Mouse (Mus musculus): ENCODE measurements at regions not wholly inside any gene's neighbourhood (a gene's known extent, or its start where the extent isn't known, plus 50 kb on each side); places are given as distances from the start of the nearest gene placed in this dataset.

- no peak for DNase-seq (ENCODE audit: low read depth, low spot score)
Observed at GRCm38 (mm10) chr6:127298105-127298504, 146.1 kb upstream of the Ccnd2 start.

DNA sequence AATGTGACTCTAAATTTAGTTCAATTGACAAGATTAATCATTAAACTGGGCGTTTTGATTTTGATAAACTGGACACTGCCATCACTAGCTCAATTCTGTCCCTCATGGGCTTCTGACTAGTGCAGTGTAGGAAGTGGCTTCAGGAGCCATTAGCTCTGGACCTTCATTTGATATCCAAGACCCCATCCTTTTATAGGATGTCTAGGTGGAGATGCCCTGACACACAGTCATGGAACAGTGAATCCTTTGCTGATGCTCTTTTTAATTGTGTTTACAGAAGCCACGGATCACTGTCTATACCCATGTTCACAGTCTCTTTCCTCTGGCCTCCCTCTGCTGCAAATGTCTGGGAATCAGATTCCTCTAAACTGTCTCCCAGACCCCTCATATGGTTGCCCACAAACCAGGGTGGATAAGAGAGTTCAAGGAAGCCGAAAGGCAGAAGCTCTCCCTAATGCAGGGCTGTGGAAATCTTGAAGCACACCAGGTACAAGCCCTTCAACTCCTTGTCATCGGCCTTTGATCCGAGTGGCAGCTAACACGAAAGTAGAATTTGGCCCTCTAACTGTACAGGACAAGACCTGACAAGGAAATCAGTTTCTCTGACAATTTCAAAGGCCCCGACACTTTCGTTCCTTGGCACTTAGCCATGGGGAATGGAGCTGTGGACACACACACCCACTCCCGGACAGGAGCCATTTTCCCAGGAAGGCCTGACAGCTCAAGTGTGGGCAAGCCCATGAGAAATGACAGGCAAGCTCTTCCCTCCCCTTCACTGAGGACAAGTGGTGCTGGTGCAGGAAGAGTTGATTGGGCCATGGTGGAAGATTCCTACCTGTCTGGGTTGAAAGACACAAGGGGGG is 135.2 kb upstream of the Parp11 start:
- no peak for DNase-seq (ENCODE audit: low read depth, low spot score)

- peak; percentile 51 for DNase-seq (ENCODE audit: low read depth, low spot score)
Observed at GRCm38 (mm10) chr6:127317309-127317708, 129.3 kb upstream of the Parp11 start.

- DNase-seq (ENCODE audit: low read depth, low spot score) = no peak
Observed at GRCm38 (mm10) chr6:127318746-127319582, 127.7 kb upstream of the Parp11 start.

DNA sequence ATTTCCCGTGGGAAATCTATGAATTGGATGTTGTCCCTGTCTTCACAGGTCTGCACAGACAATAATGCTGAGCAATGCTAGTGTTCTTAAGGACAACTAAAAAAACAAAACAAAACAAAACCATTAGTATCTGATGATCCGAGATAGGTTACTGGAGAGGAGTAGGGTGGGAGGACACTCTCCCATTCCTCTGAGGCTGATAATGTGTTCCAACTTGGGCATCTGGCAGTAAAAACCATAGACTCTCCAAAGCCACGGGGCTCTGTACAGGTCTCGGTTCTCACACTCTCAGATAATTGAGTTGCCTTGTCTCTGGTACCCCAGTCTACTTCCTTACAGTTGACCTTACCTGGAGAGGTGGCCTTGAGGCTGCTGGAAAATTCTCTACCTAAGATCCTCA is 126.0 kb upstream of the Parp11 start:
- DNase-seq (ENCODE audit: low read depth, low spot score) = no peak

GRCm38 (mm10) chr6:127321031-127321430 is 125.6 kb upstream of the Parp11 start:
- DNase-seq (ENCODE audit: low read depth, low spot score) = no peak

- DNase-seq (ENCODE audit: low read depth, low spot score) = no peak
Observed at GRCm38 (mm10) chr6:127322398-127322797, 124.2 kb upstream of the Parp11 start.

DNA sequence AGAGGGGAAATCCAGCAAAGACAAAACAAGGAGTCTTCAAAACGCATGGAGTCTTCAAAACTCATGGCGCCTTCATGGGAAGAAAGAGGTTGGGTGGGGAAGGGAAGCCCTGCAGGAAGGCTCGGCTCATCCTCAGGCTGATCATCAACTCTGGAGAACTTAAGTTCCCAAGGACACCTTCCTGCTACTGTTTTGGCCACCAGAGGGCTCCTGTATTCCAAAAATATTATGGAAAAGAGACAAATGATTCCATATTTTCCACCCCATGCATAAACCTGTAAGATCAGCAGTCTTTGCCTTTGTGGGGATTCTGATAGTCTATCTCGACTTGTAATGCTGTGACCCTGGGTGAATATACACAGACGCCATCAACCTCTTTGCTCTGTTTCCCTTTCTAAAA is 121.7 kb upstream of the Parp11 start:
- peak; percentile 79 for DNase-seq (ENCODE audit: low read depth, low spot score)

DNA sequence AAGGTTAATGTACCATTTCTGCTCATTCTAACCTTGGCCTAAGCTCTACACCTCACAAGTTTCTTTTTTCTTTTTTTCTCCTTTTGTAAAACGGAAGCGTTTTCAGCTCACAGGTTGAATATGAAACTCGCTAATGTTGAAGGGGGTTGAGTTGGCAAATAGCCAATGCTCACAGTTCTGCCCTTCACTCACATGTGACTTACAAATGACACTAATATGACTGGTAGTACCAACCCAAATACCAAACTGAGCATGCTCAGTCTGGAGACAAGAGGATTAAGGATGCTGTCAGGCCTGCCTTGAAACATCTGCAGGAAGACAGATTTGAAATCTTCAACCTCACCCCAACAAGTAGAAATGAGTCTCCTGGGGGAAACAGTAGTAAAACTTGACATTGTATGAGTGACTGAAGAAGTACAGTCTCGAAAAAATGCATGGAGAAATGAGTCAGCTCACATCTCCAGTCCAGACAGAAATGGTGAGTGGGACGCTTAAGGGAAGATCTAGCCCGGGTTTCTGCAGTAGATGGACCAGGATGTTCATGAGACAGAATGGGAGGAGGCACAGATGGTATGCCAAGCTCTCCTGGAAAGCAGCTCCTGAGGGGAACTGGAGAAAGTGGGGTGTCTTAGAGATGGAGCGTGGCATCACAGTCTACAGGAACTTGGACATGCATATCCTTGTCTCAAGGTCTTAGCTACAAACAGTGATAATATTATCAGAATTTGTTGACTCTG is 120.9 kb upstream of the Parp11 start:
- DNase-seq (ENCODE audit: low read depth, low spot score) = peak; percentile 71

GRCm38 (mm10) chr6:127326333-127326729 is 120.3 kb upstream of the Parp11 start:
- no peak for DNase-seq (ENCODE audit: low read depth, low spot score)

- DNase-seq (ENCODE audit: low read depth, low spot score) = peak; percentile 27
Observed at GRCm38 (mm10) chr6:127329191-127330014, 117.2 kb upstream of the Parp11 start.

- DNase-seq (ENCODE audit: low read depth, low spot score) = peak; percentile 93
Observed at GRCm38 (mm10) chr6:127330015-127330705, 116.5 kb upstream of the Parp11 start.

DNA sequence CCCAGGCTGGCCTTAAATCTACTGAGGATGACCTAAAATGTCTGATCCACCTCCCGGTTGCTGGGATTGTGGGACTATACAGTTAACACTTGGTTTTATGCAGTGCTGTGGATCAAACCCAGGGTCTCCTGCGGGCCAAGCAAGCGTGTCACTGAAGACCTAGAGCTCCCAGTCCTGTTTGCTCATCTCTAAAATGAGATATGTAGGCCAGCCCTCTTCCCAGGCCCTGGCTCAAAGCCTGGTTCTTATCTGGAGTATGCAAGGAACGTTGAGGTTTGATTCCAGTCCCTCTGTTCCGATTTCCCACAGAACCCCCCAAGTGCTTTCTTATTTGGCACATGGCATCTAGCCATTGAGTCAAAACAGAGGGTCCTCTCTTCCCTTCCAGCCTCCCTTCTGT is 115.5 kb upstream of the Parp11 start:
- no peak for DNase-seq (ENCODE audit: low read depth, low spot score)

DNA sequence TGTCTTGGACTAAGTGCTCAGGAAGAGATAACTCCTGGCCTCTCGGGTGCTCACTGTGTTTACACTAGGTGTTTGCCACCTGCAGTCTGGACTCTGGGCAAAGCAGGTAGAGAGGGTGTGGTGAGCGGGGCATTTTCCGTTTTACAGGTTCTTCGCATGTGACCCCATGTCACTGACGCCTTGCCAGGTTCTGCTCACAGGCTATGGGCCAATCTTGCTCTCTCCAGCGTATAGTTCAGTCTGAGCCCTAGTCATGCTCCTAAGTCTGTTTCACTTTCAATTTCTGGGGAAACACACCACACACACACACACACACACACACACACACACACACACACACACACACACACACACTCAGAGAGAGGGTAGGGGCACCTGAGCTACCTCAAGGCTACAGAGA is 112.4 kb upstream of the Parp11 start:
- no peak for DNase-seq (ENCODE audit: low read depth, low spot score)

GRCm38 (mm10) chr6:127335462-127335886 is 111.2 kb upstream of the Parp11 start:
- no peak for DNase-seq (ENCODE audit: low read depth, low spot score)

DNA sequence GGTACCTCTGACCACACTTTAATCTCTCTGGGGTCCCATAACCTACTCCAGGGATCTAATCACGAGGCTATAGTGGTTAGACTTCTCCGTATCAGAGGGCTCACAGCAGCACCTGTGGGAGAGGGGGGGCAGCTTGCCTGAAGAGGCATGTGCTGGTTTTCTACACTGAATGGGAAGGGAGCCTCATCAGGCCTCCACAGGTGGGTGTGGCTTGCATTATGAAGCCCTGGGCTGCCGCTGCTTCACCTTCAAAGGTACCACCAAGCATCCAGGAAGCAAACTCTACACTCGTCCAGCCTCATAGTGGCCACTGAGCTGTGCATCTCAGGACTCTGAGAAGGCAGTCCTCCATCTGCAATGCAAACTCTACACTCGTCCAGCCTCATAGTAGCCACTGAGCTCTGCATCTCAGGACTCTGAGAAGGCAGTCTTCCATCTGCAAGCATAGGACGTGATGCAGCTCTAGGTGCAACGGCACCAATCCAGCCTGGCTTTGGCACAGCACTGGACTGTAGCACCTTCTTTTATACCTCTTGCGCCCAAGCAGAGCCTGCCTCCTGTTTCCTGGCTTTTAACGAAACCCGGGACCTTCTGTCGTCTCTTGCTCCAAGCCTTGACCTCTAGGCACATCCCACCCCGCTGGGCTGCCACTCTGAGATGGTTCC is 110.5 kb upstream of the Parp11 start:
- DNase-seq (ENCODE audit: low read depth, low spot score) = no peak

GRCm38 (mm10) chr6:127336681-127337397 is 109.8 kb upstream of the Parp11 start:
- DNase-seq (ENCODE audit: low read depth, low spot score) = peak; percentile 59

DNA sequence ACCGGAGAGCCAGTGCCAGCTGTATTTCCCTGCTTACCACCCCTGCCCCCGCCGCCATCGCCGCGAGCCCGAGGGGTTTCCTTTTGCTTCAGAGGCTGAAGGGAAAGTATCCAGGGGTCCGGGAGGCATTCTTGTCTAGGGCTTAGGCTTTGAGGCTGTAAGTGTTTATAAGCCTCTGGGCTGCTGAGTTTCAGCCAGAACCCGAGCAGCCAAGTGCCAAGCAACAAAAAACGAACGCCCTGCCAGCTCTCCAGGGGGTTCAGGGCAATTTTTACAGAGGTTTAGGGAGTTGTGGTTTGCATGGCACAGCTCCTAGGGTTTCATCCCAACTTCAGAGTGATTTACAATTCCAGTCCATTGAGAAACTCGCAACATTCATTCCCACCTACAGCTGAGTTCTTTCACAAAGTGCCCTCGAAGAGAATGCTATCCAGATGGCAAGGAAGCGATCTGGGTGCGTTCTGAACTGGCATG is 109.2 kb upstream of the Parp11 start:
- DNase-seq (ENCODE audit: low read depth, low spot score) = peak; percentile 10

DNA sequence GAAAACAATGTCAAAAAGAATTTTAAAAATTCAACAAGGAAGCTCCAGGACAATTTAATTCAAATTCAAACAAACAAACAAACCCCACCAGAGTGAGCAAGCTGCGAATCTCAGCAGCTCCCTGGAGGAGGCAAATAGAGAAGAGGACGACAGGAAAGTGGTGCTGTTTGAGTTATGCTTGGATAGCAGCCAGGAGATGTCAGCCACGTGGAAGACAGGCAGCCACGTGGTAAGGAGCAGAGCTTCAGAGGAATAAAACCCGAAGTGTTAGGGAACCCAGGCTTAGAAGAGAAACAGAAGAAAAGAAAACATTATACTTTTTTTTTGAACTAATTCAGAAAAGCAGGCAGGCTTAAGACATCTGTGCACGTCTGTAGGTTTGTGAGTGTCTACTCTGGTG is 108.2 kb upstream of the Parp11 start:
- DNase-seq (ENCODE audit: low read depth, low spot score) = peak; percentile 63

Data from brain, adult 2 months (tissue).